Mouse (Mus musculus): ENCODE data around the gene Olfr463.
"Not testable (repeated sequence)": the region's sequence is repeated elsewhere in the genome, so short reads cannot be mapped to it uniquely, and the experiment has no call there.

Gene Olfr463

DNA sequence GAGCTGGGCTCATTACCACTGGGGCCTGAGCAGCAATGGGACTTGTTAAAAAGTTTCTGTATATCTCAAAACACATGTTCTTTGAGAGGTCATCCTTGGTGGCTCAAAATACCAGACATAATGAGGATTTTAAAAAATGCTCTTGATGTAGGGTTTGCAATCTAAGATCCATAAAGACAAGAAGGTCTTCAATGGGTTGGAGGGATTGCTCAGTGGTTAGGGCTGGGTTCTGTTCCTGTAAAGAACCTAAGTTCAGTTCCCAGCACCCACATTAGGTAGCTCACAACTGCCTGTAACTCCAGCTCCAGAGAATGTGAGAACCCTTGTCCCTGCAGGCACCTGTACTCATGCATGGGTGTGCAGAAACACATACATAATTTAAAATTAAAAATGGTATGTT is at the start of gene Olfr463:
Gene Olfr463, minus strand, starts transcription at position 101 of the 400 bp plus-strand sequence.
- no peak for DNase-seq (ENCODE audit: low spot score)

DNA sequence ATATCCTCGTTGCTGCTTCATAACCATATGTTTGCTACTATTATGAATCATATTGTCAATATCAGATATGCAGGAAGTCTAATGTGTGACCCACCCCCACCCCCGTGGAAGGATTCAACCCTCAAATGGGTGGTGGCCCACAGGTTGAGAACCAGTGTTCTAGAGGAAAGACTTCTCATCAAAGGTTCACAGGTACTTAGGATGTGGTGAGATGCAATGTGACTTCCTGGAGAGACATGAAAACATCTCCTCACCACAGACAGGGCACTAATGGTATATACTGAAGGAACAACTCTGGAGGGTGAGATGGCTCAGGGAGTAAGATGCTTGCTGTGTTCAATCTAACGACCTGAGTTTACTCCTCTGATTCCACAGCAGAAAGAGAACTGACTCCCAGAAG is 38.3 kb upstream of the Olfr463 start:
- DNase-seq (ENCODE audit: low spot score): peak; percentile 5

DNA sequence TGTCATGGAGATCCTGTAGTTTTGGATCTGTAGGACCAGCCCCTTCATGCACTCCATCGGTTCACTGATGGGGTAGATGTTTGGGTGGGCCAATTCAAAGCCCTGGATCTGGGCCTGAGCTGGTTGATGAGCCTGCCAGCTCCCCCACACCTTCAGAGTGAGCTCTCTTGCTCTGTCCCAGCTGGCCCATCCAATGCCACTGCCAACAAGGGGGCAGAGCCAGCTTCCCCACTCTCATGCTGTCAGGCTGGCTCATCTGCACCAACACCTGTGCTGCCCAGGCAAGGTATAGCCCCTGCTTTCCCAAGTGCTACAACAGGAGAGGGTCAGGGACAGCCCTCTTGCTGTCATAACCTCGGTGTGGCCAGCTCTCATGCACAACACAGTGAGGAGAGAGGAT is 36.5 kb upstream of the Olfr463 start:
- no peak for DNase-seq (ENCODE audit: low spot score)

DNA sequence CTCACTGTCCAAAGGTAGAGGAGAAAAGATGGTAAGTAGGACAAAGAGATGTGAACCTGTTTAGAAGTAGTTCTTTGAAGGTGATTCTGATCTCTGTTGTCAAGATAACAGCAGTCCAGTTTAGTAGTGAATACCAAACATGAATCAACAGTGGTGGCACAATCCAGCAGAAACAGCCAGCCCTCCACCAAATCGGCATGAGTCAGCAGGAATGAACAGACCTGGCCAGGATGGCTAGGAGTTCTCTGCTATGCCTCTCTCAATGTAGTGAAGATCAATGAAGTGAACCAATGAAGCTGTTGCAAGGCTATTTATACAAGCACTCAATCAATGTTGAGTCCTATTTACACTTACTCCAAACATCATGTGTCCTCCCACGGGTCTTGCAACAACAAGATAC is 33.2 kb upstream of the Olfr463 start:
- DNase-seq (ENCODE audit: low spot score): no peak

DNA sequence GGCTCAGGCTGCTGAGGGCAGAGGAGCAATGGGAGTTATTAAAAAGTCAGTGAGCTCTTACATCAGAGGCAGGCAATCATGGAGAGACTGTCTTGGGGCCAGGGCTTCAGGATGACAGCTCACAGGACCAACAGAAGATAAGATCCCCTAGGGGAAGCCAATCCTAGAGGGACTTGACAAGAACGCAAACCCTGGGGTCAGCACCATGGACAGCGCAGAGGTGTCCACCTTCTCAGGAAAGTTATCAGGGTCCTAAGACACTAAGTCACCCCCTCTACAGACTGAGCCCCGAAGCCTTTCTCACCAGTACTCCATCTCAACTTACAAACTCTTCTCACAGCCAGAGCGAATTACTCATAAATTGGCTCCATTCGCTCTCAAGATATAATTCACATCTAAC is 23.8 kb upstream of the Olfr463 start, which contains the start of gene Olfr464:
Gene Olfr464, minus strand, starts transcription at position 2 of the 400 bp plus-strand sequence.
- no peak for DNase-seq (ENCODE audit: low spot score)

DNA sequence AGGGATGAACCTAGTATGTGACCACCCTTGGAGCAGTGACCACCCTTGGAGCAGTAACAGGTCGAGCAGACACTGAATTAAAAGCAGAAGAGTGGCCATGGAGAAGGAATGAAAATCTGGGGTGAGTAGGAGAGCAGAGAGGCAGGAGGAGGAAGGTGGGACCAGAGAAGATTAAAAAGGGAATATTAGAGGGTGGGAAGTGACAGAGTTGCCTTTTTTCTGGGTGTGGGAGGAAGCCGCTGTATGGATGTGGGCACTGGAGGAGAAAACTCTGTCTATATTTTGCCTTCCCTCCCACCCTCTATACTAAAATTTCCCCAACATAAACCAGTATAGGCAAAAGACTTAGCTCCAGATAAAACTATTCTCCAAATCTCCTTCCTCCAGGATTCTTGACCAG is 23.1 kb upstream of the Olfr463 start:
- no peak for DNase-seq (ENCODE audit: low spot score)

DNA sequence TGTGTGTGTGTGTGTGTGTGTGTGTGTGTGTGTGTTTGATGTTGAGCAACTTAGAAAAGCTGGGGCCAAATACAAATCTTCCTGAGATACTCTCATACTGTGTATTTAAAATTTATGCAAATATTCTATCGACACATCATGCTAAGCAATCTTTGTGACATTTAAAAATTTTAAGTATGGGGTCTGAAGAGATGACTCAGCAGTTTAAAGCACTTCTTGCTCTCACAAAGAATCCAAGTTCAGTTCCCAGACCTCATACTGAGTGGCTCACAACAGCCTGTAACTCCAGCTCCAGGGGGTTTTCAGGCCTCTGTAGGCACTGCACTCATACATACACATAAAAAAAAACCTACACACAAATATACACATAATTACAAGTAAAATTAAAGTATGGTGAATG is 18.8 kb upstream of the Olfr463 start:
- DNase-seq (ENCODE audit: low spot score): no peak

DNA sequence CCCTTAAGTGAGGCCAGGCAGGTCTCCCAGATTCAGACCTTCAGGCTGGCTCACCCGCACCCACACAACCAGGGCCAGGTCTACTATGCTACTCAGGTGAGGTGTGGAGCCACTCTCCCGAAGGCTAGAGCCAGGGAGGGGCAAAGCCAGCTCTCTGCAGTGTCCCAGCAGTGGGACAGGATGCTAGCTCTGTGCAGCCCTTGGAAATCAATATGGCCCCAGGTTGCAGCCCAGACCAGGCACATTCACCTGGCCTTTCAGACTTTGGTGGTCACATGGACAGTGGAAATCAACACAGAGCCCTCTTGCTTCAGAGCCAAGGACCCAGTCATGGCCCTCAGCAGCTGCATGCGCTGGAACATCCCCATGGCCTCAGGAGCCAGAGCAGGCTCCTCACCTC is 7.1 kb upstream of the Olfr463 start:
- DNase-seq (ENCODE audit: low spot score): no peak

DNA sequence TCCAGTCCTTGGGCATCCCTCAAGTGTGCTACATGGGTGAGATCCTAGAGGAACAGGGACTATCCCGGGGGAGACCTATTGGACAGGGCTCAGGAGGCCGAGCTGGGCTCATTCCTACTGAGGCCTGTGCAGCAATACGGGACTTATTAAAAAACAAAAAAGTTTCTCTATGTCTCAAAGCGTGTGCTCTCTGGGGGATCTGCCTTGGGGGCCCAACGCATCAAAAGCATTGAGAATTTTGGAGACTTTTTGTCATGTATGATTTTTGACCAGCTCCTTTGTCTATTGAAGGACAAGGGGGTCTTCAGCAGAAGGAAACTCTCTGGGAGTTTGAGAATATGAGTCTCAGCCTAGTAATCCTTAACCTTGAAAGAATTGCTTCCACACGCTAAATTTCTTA is 5.0 kb downstream of the Olfr463 start, which contains the start of gene Olfr462:
Gene Olfr462, minus strand, starts transcription at position 101 of the 400 bp plus-strand sequence.
- DNase-seq (ENCODE audit: low spot score): no peak

DNA sequence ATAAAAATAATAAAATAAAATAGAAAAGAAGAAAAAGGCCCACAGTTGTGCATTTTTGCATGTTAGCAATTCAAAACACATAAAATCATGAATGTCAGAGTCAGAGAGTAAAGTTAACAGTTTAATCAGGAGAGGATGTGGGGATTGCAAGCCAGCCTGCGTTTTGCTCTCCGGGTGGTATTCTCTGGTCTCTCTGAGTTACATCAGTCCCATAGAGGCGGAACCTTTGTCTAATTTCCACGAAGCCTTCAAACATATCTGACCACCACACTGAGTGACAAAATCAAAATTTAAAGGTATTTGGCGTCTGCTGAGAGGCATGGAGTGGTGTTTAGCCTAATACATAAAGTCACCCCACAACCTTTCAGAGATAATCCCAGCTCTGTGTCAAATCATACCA is 12.3 kb downstream of the Olfr463 start:
- DNase-seq (ENCODE audit: low spot score): no peak

DNA sequence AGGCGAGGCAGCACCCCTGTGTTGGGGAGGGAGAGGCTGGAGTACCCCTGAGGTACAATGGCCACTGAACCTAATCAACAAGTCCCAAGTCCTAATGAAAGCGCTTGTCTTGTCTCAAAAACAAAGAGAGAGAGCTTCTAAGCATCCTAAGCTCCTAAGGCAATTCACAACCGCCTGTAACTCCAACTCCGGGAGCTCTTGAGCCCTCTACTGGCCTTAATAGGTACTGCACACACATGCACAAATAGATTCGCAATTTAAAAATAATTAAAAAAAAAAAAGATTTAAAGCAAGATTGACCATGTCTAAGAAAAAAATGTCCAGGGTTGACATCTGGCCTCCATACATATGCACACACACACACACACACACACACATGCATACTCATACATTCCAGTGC is 13.7 kb downstream of the Olfr463 start:
- DNase-seq (ENCODE audit: low spot score): no peak

DNA sequence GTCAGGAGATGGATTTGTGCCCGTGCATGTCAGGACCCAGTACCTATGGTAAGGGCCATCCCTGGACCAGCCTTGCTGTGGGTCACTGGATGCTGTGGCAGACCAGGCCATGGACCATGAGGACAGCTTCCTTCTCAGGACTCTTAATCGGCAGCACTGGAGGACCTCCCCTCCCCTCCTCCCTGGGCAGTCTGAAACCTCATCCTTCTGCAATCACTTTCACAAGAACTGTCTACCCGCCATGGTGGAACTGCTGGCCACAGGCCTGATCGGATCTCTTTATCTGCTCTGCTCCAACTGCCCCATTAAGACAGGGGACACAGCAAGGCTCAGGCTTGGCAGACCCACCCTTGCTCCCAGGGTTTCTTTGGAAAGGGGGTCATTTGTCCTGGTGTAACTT is 15.5 kb downstream of the Olfr463 start:
- DNase-seq (ENCODE audit: low spot score): no peak

DNA sequence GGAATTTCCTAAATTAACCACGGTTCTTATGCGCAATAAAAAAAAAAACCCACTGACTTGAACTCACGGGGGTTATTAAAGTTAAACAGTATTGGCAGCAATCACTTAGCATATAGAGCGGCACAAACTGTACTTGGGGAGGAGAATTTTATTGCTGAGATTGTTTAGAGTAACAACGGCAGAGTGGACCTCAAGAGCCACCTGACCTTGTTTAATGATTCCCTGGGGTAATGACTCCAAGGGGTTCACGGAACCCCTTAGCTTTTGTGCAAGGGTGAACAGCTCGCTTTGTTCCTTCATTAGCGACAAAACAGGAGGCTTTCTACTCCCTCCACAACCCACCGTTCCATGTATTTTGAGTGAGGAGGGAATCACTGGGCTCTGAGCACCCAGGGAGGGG is 17.4 kb downstream of the Olfr463 start:
- no peak for DNase-seq (ENCODE audit: low spot score)

DNA sequence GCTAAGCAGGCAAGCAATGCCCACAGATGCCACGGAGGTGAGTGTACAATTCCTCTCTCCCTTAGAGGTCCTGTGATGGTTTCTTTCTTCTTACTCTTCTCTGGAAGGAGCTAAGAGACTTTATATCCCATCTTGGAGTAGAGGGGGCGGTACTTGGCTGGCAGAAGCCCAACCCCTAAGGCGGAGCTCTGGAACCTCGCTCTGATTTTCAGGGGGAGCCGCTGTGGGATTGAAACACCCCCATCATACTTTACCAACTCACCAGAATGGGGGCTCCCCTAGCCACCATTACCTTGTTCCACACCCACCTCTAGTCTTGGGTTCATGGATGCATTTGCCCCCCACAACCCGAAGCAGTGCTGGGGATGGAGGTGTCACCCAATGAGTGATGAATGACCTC is 21.8 kb downstream of the Olfr463 start, which contains the start of gene Epx:
Gene Epx, minus strand, starts transcription at position 101 of the 400 bp plus-strand sequence.
- DNase-seq (ENCODE audit: low spot score): no peak

DNA sequence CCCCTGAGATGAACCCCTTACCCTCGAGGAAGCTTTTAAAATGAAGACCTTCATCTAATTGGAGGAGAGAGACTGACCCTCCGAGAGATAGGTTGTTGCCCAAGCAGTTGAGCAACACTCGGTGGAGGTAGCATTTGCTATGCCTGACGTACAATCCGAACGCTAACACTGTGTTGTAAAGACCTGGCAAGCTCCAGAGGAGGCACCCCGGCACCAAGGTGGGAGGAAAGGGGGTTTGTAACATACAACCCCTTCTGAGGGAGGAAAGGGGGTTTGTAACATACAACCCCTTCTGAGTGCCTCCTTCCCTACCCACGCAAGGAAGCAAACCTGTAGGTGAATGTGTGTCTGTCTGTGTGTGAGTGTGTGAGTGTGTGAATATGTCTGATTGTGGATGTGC is 25.4 kb downstream of the Olfr463 start:
- DNase-seq (ENCODE audit: low spot score): no peak

DNA sequence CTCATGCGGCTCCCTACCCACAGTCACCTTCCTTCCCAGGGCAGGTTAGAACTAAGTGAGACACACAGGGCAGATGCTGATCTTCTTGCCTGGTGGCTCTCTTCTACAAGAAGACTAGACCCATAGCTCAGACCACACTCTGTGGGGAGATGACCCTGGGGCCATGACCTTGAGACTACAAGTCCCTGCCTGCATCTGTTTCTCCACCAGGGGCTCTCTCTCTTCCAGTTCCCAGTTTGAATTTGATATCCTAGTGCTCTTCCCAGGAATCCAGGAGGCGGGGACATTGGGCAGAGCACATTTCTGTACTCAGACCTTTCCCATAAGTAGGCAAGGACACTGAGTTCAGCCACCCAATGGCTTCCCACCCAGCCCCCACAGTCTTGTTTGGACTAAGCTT is 27.1 kb downstream of the Olfr463 start:
- no peak for DNase-seq (ENCODE audit: low spot score)

DNA sequence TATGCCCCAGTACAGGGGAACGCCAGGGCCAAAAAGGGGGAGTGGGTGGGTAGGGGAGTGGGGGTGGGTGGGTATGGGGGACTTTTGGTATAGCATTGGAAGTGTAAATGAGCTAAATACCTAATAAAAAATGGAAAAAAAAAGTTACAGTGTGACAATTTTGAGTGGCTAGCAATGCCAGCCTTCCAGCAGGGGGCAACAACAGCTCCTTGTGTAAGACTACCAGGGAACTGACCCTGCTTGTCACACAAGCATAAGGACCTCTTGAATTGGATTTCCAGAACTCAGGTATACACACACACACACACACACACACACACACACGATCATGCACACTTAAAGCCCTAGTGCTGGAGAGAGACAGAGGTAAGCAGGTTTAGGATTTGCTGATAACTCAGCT is 30.3 kb downstream of the Olfr463 start:
- DNase-seq (ENCODE audit: low spot score): not testable (repeated sequence)

DNA sequence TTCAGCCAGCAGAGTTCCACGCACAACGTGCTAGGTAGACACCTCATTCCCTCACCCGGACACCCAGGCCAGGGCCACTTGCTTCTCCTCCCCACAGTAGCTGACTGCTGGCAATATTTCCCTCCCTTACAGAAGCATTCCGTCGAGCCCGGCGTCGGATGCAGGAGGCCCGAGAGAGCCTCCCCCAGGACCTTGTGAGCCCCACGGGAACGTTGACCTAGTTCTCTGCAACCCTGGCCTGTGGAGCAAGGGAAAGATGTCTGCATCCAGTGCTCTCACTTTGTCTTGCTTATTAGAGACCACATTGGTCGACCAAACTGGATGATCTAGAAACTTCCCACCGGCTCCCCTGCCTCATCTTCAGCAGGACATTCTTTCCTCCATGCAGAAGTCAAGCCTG is 34.4 kb downstream of the Olfr463 start:
- no peak for DNase-seq (ENCODE audit: low spot score)

DNA sequence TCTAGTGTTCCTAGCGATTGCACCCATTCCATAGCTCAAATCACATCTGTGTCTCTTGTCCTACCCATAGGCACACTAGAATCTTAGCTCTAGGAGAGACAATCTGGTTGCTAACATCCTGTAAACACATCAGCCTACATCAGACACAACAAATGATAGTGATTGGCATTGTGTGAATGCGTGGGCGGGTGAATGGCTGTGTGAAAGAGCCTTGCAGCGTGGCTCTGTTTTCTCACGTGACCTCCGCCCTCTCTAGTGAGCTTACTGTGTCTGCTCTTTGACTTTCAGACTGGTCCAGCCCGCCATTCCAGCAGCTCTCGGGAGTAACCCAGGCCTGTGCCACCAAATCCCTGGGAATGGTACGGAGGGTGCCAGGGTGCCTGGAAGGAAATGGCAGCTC is 36.8 kb downstream of the Olfr463 start:
- no peak for DNase-seq (ENCODE audit: low spot score)

DNA sequence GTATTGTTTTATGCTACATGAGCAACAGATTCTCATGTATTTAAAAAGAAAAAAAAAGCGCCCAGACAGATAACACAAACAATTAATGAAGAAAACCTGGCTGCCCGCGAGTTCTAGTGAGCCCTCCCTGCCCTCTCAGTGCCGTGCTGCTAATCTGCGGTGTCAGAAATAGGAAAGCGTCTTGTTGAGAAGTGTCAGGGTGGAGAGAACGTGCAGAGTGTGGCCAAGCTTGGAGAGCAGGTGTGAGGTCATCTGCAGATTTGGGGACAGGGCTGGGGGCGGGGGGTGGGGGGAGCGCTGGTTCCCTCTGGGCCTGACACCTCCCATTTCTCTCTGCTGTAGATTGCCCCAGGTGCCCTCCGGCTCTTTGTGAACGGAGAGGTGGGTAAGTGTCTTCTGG is 37.9 kb downstream of the Olfr463 start:
- DNase-seq (ENCODE audit: low spot score): no peak

DNA sequence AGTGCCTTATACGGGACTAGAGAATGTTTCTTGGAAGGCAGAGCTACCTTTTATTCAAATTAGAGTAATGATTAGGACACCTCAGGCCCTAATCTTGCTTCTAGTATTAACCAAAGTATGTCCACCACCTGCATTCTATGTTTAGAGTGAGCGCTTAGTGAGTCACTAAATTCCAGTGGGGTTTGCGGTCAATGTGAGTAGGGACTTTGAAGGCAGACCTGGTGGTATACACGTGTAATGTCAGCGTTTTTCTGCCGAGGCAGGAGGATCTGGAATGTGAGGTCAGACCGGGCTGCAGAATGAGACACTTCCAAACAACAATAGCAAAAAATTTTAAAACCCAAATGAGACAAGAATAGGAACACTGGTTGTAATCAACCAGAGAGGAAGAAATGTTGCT is 42.6 kb downstream of the Olfr463 start:
- DNase-seq (ENCODE audit: low spot score): no peak

DNA sequence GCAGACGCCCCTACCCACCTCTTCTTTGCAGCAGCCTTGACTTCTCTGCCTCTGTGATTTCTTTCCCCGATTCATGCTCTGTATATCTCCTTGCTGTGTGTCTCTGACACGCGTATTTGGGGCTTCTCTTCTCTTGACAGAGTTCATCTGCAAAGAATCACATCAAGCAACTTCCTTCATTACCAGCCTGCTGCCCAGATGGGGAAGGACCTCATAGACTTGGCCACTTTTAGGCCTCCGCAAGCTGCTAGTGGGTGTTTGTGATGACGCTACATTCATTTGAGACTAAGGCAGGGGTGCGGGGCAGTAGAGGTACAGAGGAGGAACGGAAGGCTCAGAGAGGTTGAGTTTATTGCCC is 43.6 kb downstream of the Olfr463 start:
- no peak for DNase-seq (ENCODE audit: low spot score)

DNA sequence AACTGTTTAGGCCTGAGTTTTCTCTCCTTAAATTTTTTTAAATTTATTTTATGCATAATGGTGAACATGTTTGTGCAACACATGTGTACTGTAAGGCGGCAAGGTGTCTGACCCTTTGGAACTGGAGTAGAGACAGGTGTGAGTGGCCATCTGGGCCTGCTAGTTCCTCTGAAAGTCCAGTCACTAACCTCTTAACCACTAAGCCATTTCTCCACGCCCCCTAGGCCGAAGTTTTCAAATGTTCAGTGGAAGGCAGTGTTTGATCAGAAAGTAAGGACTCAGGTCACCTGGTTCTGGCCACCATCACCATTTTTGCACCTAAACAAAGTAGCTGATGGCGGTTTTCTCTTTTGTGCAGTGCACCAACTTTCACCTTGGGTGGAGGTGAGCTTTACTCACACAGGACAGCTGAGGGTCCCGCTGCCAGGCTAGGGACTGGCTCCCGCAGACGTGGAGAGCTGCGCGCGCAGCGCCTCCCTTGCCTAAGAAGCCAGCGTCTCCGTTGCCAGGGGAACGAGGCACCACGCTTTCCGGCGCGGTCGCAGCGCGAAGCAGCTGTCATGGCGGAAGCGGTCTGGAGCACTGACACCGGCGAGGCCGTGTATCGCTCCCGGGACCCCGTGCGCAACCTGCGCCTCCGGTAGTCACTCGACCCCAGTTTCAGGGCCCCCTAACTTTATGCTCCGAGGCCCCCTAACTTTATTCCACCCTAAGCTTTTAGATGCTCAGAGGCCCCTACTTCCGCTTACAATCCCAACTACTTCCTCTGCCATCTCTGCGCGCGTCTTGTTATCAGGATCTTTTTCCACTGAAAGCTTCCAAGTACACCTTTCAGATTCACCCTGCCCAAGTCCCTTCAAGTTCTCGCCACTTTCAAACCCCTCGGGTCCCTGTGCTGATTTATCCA is 44.2 kb downstream of the Olfr463 start, which contains the start of gene Mks1:
Gene Mks1, plus strand, starts transcription at position 526 of the 907 bp plus-strand sequence.
- DNase-seq (ENCODE audit: low spot score): peak; percentile 90

DNA sequence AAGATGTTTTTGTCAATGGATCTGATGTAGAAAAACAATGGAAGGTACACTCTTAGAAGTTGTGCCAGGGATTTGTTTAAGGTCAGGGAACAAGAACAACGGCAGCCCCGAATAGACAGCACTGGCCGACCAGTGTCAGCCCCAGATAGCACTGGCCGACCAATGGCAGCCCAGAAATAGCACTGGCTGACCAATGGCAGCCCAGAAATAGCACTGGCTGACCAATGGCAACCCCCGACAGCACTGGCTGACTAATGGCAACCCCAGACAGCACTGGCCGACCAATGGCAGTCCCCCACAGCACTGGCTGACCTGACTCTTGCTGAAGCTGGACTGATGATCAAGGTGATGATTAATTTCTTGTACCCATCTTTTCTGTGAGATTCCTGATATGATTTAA is 49.3 kb downstream of the Olfr463 start:
- no peak for DNase-seq (ENCODE audit: low spot score)

Data from lung, postnatal 25 days (tissue).